Comparison of ENCODE assay signal across 11 mouse cellular contexts in genomic region chr8:90635766-90636492, GRCm38 (mm10).
DNase-seq lines count a peak whose midpoint lies in the region; ATAC-seq lines count a peak whose summit lies in the region.
"Had no signal": no experiment of that assay in that cellular context is flagged by ENCODE, and none has a peak within 500 bp of the region (broad histone marks: within the 10 kb centered on the region; RNA-seq: fewer than 3 reads in every experiment).

No protein-coding gene starts in this region.

- no peaks in the 10 kb centered on the region for H3K36me3 ChIP-seq in embryonic facial prominence, embryonic 11.5 days (replicated peaks; ENCODE audit: control insufficient read depth, insufficient read depth, low read depth, low read length)
- H3K36me3 ChIP-seq in hindbrain, embryonic 14.5 days (replicated peaks; ENCODE audit: control insufficient read depth, insufficient read depth) = no peaks in the 10 kb centered on the region
- H3K36me3 ChIP-seq in neural tube, embryonic 11.5 days (ENCODE audit: control insufficient read depth, insufficient read depth, low read length) = no peaks in the 10 kb centered on the region

- H3K4me2 ChIP-seq in embryonic facial prominence, embryonic 11.5 days (ENCODE audit: low read depth, low read length) = no peak overlapping the region
- H3K4me2 ChIP-seq in hindbrain, embryonic 14.5 days (replicated peaks) = no peak overlapping the region
- no peak overlapping the region for H3K4me2 ChIP-seq in neural tube, embryonic 11.5 days (ENCODE audit: low read depth)

- no peak overlapping the region for H3K27ac ChIP-seq in embryonic facial prominence, embryonic 11.5 days (replicated peaks; ENCODE audit: low read depth, low read length)
- H3K27ac ChIP-seq in hindbrain, embryonic 14.5 days = no peak overlapping the region
- no peak overlapping the region for H3K27ac ChIP-seq in neural tube, embryonic 11.5 days (ENCODE audit: low read depth, low read length)
- H3K27ac ChIP-seq: macrophage had no signal

- peak; percentile 78; the same call in 1 of the 2 replicates for ATAC-seq in embryonic facial prominence, embryonic 11.5 days (replicated peaks; ENCODE audit: insufficient number of reproducible peaks, low FRiP score, low TSS enrichment, low read depth)
- ATAC-seq in hindbrain, embryonic 14.5 days (ENCODE audit: low FRiP score) = peak; percentile 57; the same call in 1 of the 2 replicates
- ATAC-seq in neural tube, embryonic 11.5 days (ENCODE audit: insufficient read depth, low FRiP score, low TSS enrichment) = peak; percentile 78
- ATAC-seq in cerebellum, adult (ENCODE audit: insufficient number of reproducible peaks, low FRiP score, low TSS enrichment) = no peak

- H3K9me3 ChIP-seq in embryonic facial prominence, embryonic 11.5 days (replicated peaks; ENCODE audit: control insufficient read depth, low read length) = no peaks in the 10 kb centered on the region
- no peaks in the 10 kb centered on the region for H3K9me3 ChIP-seq in hindbrain, embryonic 14.5 days (ENCODE audit: control insufficient read depth, low read length)
- no peaks in the 10 kb centered on the region for H3K9me3 ChIP-seq in neural tube, embryonic 11.5 days (ENCODE audit: control insufficient read depth, low read length)

- DNase-seq in kidney, postnatal 4 days = peak; percentile 8 to 19
- no peak for DNase-seq in kidney, adult 9 months
- DNase-seq in embryonic facial prominence, embryonic 11.5 days (ENCODE audit: low spot score) = peak; percentile 72
- peak; percentile 39 for DNase-seq in hindbrain, embryonic 14.5 days (ENCODE audit: low spot score)
- DNase-seq in neural tube, embryonic 11.5 days (ENCODE audit: low spot score) = peak; percentile 75
- DNase-seq in gastrocnemius, postnatal 10 days = no peak
- DNase-seq in adrenal gland, postnatal 25 days = no peak
- DNase-seq: adrenal gland, postnatal 14 days; thymus, postnatal 4 days had no signal

- no peak overlapping the region for H3K4me3 ChIP-seq in embryonic facial prominence, embryonic 11.5 days (ENCODE audit: low read depth, low read length)
- H3K4me3 ChIP-seq in hindbrain, embryonic 14.5 days (replicated peaks; ENCODE audit: low read length) = no peak overlapping the region
- H3K4me3 ChIP-seq in neural tube, embryonic 11.5 days (ENCODE audit: low read depth, low read length) = no peak overlapping the region

- WGBS in embryonic facial prominence, embryonic 11.5 days = 65% methylated on average over 7 of the region's 7 CpGs
- 37% methylated on average over 7 of the region's 7 CpGs for WGBS in hindbrain, embryonic 14.5 days
- WGBS in neural tube, embryonic 11.5 days = 54% methylated on average over 7 of the region's 7 CpGs

- H3K4me1 ChIP-seq in embryonic facial prominence, embryonic 11.5 days (ENCODE audit: control insufficient read depth, insufficient read depth, low read length) = no peaks in the 10 kb centered on the region
- peaks cover 8% of the 10 kb centered on the region; the same call in 1 of the 2 replicates for H3K4me1 ChIP-seq in hindbrain, embryonic 14.5 days (replicated peaks; ENCODE audit: control insufficient read depth, insufficient read depth, low read length)
- peaks cover 5% of the 10 kb centered on the region; the same call in 1 of the 2 replicates for H3K4me1 ChIP-seq in neural tube, embryonic 11.5 days (ENCODE audit: control insufficient read depth, insufficient read depth, low read length)

- no peaks in the 10 kb centered on the region for H3K27me3 ChIP-seq in embryonic facial prominence, embryonic 11.5 days (ENCODE audit: control insufficient read depth, insufficient read depth, low read length)
- H3K27me3 ChIP-seq in hindbrain, embryonic 14.5 days (ENCODE audit: control insufficient read depth, insufficient read depth, low read length) = no peaks in the 10 kb centered on the region
- H3K27me3 ChIP-seq in neural tube, embryonic 11.5 days (ENCODE audit: control insufficient read depth, insufficient read depth, low read length) = no peaks in the 10 kb centered on the region

- H3K9ac ChIP-seq in embryonic facial prominence, embryonic 11.5 days (replicated peaks; ENCODE audit: low read length) = no peak overlapping the region
- no peak overlapping the region for H3K9ac ChIP-seq in hindbrain, embryonic 14.5 days
- H3K9ac ChIP-seq in neural tube, embryonic 11.5 days (ENCODE audit: low read length) = no peak overlapping the region

Comparison
In these comparisons a context has a peak if more than half of its experiments do, and no peak if none do; other contexts are left out.
1. DNase-seq: peak in kidney, postnatal 4 days (2 of 2), embryonic facial prominence, embryonic 11.5 days (single experiment), hindbrain, embryonic 14.5 days (single experiment) and neural tube, embryonic 11.5 days (single experiment); none in kidney, adult 9 months (single experiment), gastrocnemius, postnatal 10 days (single experiment) and adrenal gland, postnatal 25 days (single experiment).